Mouse (Mus musculus) erythroid progenitor cell, adult 5-6 weeks (primary cell): ENCODE results near the gene Slc22a14. TPM values are rescaled to one million over a fixed set of nuclear protein-coding genes. Genes with fewer than 3 reads are reported as not detected.
"Not testable (repeated sequence)": the region's sequence is repeated elsewhere in the genome, so short reads cannot be mapped to it uniquely, and the experiment has no call there.

ENCODE experiments used
- ATAC-seq: replicated peaks from 2 replicates; pipeline ENCODE4 v1.8.0; 2016; ENCODE audit warnings: moderate number of reproducible peaks, mild to moderate bottlenecking, moderate TSS enrichment, inconsistent platforms; ENCODE audit not compliant: poor library complexity, low FRiP score, severe bottlenecking
- total RNA-seq, 2 experiments: library from RNA; stranded (forward) in 1 of 2; stranded (reverse) in 1 of 2; fragments of 150-400 nt in 1 of 2; fragments of 186-747, 209-891 nt in 1 of 2; gene quantifications; 2 replicates each; pipeline versions ENCODE4 v1.2.3 to v1.2.4; 2015 to 2017; ENCODE audit warnings: low replicate concordance in 2 of 2

The Slc22a14 gene
- total RNA-seq, 2 experiments from 2014 or later: not detected

DNA sequence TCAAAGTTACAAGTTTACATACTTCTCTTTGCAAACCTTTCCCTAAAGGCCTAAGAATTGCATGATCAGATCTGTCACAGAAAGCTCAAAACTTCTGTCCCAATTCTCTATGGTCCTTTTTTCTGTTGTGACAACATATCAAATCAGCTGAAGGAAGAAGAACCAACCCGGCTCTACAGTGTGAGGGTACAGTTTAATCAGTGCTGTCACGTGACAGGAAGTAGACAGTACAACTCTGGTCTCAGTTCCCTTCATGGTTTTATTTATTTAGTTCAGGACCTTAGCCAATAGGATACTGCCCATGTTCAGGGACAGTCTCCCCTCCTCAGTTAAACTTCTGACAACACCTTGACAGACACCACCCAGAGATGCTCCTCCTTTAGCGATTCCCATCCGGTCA is 145.1 kb downstream of the Slc22a14 start:
- ATAC-seq: no peak

DNA sequence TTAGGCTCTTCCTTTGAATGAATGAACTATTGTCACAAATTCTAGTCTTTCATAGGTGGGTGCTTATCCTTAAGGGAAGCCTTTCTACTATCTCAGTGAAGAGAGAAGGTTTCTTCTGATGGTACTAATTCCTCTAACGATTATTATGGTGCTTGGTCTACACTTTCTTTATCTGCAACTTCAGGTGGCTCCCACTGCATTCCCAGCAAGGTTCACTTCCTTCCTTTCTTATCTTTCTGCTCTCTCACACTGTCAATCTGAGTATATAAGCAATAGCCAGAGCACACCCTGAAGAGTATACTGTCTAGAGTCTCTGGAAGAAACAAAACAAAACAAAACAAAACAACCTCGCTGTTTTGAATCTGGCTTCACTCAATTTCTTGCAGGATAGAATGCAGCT is 145.7 kb downstream of the Slc22a14 start:
- no peak for ATAC-seq

DNA sequence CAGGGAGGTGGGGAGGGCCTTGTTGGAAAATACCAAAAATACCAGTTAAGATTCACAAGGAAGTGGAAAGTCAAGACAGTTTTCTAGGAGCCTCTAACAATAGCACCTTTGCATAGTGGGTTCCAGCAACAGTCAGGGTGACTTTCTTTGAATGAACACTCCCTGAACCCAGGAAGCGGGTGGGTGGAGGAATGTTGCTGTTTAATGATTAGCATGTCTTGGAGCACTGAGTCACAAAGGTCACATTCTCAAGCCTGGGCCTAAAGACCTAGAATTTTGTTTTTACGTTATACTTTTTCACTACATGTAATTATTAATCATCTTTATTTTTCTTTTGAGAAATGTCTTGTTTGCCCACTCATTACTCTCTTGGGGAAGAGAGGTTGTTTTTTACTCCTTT is 150.0 kb downstream of the Slc22a14 start:
- ATAC-seq: not testable (repeated sequence)

DNA sequence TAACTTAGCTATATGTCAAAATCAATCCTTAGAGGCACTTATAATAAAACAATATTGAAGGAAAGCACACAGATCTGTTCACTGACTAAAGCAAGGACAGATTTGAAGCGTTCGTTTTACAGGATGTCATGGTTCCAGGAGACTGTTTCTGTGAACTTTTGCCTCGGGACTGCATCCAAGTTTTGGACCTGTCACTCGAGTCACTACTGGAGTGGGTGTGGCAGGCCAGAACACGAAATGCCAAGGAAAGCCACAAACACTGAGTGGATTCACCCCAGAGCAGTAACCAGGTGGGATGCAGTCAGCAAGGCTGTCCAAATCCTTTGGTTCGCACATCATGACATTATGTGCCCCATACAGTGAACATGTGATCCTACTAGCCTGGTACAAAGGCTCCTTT is 150.8 kb downstream of the Slc22a14 start:
- no peak for ATAC-seq

DNA sequence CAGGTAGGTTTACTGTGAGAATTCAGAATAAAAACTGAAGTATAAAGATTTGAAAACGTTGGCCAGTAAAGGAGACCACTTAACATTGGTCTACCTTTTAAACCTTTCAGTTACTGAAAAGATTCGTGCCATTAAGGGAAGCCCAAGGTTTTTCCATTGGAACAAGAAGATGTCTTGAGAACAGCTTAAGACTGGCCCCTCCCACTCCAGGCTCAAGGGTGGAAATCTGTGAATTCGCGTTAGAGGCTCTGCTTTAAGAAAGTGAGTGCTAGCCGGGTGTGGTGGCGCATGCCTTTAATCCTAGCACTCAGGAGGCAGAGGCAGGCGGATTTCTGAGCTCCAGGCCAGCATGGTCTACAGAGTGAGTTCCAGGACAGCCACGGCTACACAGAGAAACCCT is 152.4 kb downstream of the Slc22a14 start:
- no peak for ATAC-seq

DNA sequence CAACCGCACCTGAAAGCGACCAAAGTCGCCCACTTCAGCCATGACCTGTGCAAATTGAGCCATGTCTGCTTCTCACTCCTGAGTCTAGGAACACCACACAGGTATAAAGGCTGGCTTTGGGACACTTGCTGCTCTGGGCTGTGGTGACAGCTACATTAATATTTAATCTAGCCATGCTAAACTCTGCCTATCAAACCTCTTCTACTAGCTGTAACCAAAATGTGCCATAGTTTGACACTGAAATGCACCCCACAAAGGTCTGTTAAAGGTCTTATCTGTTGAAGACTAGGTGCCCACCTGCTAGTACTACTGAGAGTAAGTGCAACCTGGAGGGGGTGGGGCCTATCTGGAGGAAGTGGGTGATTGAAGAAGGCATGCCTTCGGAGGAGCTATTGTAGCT is 156.4 kb downstream of the Slc22a14 start, which contains the start of gene Slc22a13:
Gene Slc22a13, minus strand, starts transcription at position 101 of the 400 bp plus-strand sequence.
- ATAC-seq: no peak

DNA sequence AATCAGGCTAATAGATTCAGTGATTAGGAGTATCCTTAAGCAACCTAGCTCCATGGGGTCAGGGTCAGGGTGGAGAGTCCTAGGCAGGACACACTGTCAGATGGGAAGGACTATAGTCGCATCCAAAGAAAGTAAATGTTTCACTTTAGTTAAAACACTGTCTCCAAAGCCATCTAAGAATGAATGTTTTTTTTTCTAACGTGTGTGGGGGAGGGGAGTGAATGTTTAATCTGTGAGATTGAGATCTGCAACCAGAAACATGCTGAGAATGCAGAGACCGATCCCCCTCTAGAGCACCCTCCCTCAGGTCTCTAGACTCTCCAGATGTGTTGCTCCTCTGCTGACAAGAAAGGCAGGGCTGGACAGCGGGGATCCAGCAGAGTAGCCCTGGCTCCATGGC is 158.2 kb downstream of the Slc22a14 start:
- ATAC-seq: no peak

DNA sequence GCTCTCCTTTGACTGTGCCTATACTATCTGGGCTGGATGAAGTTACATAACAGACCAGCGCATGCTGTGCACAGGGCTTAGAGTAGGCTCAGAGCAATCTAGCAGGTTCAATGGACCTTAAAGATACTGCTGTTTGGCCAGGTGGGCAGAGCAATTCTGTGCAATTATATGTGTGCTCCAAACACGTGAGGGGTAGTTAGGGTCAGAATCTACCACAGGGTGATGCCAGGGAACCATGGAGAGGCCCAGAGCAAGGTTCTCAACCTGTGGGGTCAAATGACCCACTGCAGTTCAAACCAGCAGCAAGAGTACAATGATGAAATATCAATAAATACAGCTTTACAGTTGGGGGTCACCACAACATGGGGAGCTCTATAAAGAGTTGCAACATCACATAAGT is 158.7 kb downstream of the Slc22a14 start:
- ATAC-seq: no peak

DNA sequence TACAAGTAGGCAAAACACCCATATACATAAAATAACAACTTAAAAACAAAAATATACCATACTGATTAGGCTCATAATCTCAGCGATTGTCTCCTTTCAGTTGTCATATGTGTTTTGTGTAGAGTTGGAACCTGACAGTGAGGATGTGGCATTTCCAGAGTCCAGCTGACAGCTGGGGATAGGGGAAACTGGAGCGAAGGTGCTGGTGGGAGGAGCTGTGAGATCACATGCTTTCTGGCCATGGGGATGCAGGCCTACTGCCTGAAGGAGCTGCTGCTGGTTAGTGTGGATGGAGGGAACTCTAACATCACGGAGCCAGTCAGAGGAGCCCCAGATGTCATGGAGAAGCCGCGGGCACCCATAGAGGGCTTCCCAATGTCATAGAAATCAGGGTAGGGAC is 159.6 kb downstream of the Slc22a14 start:
- no peak for ATAC-seq

DNA sequence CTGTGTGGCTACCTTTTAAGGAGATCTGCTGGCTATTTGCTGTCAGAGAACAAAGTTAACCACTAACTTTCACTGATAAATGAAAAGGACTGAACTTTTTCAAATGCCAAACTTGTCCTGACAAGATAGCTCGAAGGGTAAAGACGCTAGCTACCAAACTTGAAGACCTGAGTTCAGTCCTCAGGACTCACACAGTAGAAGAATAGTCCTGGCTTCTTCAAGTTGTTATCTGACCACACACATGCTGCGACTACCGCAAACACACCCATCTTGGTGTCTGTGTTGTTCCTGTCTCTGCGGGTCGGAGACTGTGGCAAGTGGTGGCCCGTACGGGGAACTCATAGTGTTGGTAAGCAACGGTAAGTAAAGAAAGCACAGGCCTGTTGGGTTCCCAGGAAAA is 161.7 kb downstream of the Slc22a14 start:
- no peak for ATAC-seq

DNA sequence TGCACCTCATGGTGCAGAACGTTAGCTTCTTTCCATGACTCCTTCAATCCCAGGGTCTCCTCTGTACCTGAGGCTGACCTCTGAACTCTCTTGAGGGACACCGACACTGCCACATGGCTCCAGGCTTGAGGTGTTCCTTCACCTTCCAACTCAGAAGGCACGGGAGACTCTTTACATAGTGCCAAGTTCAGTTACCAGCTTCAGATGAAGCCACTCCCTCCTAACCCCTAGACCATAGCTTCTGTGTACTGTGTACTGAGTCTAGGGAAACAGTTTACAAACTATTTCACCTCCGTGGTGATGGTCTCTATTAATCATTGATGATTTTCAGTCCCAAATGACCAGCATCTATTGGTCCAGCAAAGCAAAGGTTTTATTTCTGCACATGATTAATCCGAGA is 163.7 kb downstream of the Slc22a14 start:
- no peak for ATAC-seq

DNA sequence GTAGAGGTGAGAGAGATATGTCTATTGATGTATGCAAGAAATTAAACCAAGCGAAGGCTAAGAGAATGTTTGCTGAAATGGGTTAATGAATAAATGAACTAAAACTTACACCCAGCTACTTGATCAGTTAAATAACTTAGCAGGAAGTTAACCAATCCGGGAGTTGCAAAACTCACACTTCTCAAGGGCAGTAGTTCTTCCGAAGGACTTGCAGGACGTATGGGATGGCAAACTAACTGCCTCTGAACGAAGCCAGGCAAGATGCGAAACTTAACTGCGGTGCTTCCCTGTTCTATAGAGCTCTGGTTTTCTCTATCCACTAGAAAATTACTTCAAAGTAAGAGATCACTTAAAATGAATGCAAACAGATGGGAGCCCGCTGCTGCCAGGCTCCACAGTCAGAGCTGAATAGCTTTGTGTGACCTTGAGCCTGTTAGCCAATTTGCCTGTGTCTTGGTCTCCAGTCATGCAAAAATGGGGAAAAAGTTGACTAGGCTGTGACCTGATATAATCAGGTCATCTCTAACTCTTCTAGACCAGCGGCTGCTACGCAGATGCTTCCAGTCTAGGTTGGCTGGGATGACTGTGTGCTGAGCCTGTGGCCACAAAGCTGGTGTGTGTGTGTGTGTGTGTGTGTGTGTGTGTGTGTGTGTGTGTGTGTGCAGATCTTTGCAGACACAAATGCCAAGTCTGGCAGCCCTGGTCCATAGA is 166.0 kb downstream of the Slc22a14 start:
- ATAC-seq: no peak

DNA sequence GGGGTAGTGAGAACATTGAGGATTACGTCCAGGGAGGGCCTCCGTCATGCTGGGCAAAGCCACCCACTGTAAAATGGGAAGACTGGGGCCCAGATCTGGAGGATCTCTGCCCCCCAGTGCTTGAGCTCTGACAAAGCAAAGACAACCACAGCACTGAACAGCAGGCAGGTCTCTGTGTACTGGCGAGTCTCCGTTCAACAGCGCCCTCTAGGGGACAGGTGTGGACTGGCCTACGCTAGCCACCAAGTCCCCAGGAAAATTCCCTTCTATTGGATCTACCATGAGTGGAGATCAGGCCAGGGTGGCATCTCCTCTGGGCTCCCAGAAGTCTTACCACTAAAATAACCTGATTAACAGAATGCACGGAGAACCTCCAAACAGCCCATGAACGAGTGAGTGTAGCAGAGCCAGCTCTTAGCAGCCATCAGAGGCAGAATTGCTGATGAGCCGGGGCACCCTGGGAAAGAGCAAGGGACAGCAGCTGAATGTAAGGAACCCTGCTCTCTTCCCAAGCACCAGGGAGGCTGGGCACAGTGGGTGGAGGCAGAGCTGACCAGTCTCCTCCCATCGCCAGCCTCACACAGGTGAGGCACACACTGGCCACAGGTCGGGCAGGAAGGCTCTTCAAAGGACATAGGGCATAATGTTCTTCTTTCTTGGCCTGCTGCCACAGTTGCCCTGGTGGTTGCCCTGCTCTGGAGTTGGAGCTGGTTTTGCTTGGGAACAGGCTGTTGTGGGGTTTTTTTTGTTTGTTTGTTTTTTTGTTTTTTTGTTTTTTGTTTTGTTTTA is 173.0 kb downstream of the Slc22a14 start:
- ATAC-seq: peak; percentile 51; the same call in 1 of the 2 replicates

DNA sequence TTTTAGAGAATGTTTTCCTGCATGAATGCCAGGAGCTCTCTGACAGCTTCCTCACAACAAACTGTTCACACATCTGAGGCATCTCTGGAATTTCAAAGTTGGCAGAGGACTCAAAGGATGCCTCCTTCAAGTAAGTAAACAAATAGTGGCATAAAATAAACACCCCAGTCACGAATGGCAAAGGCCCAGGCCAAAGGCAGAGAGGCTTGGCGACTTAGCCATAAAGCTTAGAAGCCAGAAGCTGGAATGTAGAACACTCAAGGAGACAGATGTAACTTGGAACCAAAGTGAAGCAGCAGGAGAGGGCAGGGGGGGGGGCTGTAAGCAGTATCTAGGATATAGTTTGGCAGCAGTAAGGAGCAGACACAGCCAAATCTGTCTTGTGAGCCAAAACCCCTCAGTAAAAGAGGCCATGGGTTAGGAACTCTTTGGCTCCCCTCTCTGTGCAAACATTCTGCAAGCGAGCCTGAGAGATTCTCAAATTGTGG is 184.1 kb downstream of the Slc22a14 start:
- no peak for ATAC-seq

DNA sequence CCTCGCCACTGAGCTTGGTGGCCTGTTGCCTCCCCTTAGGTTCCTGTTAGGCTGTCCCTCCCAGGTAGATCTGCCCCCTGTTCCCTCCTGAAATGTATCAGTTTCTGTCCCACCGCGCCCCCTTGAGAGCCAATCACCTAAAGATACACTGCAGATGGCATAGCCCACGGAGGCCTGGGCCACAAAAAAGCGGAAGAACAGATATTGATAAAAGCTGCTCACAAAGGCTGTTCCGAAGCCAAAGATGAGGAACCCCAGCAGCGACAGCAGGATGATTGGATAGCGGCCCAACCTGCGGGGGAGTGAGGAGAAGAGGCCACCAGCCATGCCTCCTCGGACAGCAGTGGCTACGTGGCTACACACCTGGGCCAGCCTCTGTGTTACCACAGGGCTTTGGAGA is 186.1 kb downstream of the Slc22a14 start:
- ATAC-seq: no peak

DNA sequence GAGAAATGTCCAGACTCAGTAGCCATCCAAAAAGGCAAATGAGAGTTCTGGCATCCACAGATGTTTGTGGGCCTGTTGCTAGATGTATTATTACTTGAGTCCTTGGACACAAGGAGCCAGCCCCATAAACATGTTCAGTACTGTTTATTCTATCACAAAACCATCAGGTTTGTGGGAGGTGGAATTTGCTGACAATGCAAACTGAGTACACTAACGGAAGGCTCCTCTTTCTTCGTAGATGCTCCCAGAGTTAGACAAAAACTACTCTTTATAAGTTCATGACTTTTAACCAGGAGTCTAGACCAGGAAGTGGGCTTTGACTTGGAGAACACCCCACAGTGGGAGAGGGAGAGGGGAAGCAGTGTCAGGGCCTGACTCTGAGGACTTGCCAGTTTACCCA is 197.7 kb downstream of the Slc22a14 start:
- no peak for ATAC-seq

DNA sequence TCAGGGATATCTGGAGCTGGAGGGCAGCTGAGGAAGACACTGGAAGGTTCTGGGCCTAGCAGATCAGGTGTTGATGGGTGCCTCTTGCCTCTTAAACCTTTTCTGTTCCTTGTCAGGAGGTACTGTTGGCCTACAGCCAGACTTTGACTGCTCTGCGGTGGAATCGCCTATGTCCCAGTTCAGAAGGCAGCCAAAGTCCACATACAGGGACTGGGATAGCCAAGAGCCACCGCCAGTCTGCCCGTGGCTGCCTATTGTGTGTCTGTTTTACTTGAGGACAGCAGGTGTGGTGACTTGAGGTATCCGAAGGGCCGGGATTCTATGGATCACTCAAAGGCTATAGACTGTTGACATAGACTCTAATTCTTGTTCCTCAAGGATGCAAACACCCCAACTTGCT is 199.8 kb downstream of the Slc22a14 start:
- ATAC-seq: no peak

DNA sequence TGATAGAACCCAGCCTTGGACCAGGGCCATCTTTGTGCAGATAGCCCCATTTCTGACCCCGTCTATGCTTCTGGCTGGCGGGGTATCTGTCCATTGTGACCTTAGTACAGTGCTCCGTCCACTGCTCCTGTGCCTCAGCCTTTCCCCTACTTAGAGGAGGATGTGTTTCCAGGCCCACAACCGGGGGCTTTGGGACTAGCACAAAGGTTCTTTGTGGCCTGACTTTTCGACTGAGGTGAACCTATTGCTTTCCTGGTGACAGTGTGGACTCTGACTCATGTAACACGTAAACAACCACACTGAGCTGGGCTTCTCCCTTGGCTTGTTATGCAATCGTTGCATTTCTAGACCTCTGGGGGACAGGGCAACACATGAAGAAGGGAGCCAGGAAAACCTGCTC is 200.6 kb downstream of the Slc22a14 start:
- ATAC-seq: no peak

DNA sequence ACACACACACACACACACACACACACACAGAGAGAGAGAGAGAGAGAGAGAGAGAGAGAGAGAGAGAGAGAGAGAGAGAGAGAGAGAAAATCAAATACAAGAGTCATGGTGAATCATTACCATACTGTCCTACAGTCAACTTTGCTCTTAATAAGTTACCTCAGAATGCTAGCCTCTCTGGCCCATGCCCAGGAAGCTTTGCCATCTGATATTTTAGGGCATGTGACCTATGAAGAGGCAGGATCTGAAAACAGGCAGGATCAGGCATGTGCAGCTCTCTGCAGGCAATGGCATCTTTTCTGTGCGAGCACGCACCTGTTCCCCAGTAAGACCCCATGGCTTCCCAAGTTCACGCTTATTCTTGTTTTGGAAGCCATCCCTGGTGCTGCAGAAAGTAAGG is 204.7 kb downstream of the Slc22a14 start:
- ATAC-seq: no peak

DNA sequence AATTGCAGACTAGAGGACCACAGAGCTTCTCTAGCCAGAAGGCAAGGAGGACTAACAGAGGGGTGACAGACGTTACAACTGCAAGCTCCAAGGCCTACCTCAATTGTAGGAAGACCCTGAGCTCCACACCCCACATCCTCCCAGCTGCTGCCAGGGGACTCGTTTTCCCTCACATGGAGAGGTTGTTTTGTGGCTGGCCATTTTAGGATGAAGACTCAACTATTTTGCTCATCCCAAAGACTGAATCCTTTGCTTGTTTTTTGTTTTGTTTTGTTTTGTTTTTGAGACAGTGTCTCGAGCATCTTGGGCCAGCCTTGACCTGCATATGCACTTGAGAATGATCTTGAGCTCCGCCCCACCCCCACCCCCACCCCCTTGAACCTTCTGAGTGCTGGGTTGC is 206.5 kb downstream of the Slc22a14 start, which contains the start of gene Gm47289:
Gene Gm47289, plus strand, starts transcription at position 301 of the 400 bp plus-strand sequence.
- ATAC-seq: no peak
